Mouse (Mus musculus) bone marrow, adult 2 months (tissue): Measurements from ENCODE around the gene Slc26a6. TPM values are rescaled to one million over a fixed set of nuclear protein-coding genes. Genes with fewer than 3 reads are reported as not detected.
A peak's percentile ranks its signal among the peaks of the same experiment; 100 is the strongest.

Experiments used
- H3K27ac ChIP-seq: fragments of 200-500 bp; 2 replicates; pipeline ENCODE4 v1.5.1; 2012; ENCODE audit warnings: low read depth, mild to moderate bottlenecking, control low read depth, inconsistent platforms, low read length; ENCODE audit not compliant: control insufficient read depth, poor library complexity, insufficient read depth
- H3K4me1 ChIP-seq: fragments of 200-500 bp; 2 replicates; pipeline ENCODE4 v1.6.1; 2011; ENCODE audit warnings: low read length; ENCODE audit not compliant: control insufficient read depth, insufficient read depth
- H3K4me3 ChIP-seq: fragments of 200-500 bp; replicated peaks from 2 replicates; pipeline ENCODE3; 2011; ENCODE audit warnings: mild to moderate bottlenecking, low read depth, low read length, control low read depth; ENCODE audit not compliant: control insufficient read depth
- CTCF ChIP-seq: fragments of 200-500 bp; IDR thresholded peaks from 2 replicates; pipeline ENCODE4 v1.5.1; 2011; ENCODE audit warnings: low read length, control low read depth; ENCODE audit not compliant: control insufficient read depth, insufficient read depth
- POLR2A ChIP-seq: fragments of 200-500 bp; IDR thresholded peaks from 2 replicates; pipeline ENCODE4 v1.6.1; 2011; ENCODE audit warnings: low read depth, mild to moderate bottlenecking, control low read depth, low read length, borderline replicate concordance; ENCODE audit not compliant: control insufficient read depth
- WGBS: fragments of 180-500 bp; shearing (Covaris S2); methylation state at CpG from one replicate; pipeline ENCODE4 v1.1.7; 2018; 5-methylcytosine and 5-hydroxymethylcytosine counted together
- polyA plus RNA-seq: library from polyadenylated mRNA; stranded (reverse); fragments of >200 nt; gene quantifications from 2 replicates; pipeline ENCODE4 v1.2.4, GENCODE M21; 2011; ENCODE audit warnings: low replicate concordance; ENCODE audit not compliant: missing spikeins, insufficient read depth, insufficient read length

Slc26a6 gene
- polyA plus RNA-seq, 1 experiment, result 13.3 TPM

GRCm38 (mm10) chr9:108928424-108928823 lies 75.3 kb downstream of the Slc26a6 start:
- 75% methylated on average over 3 of the region's 3 CpGs for WGBS
- Histone ChIP-seq H3K27ac (no peak overlapping the region), H3K4me1 (peaks cover 2% of the 10 kb centered on the region; the same call in 1 of the 2 replicates), H3K4me3 (no peak overlapping the region)
- TF ChIP-seq CTCF (no peak), POLR2A (no peak)

- H3K27ac ChIP-seq, result no peak overlapping the region
- TF ChIP-seq CTCF (no peak), POLR2A (no peak)
- H3K4me1 ChIP-seq, result no peaks in the 10 kb centered on the region; the same call in 1 of the 2 replicates
- WGBS, result 5% methylated on average over 3 of the region's 3 CpGs
- H3K4me3 ChIP-seq, result no peak overlapping the region
These were observed 82.9 kb downstream of the Slc26a6 start for GRCm38 (mm10) chr9:108935991-108936390.

DNA sequence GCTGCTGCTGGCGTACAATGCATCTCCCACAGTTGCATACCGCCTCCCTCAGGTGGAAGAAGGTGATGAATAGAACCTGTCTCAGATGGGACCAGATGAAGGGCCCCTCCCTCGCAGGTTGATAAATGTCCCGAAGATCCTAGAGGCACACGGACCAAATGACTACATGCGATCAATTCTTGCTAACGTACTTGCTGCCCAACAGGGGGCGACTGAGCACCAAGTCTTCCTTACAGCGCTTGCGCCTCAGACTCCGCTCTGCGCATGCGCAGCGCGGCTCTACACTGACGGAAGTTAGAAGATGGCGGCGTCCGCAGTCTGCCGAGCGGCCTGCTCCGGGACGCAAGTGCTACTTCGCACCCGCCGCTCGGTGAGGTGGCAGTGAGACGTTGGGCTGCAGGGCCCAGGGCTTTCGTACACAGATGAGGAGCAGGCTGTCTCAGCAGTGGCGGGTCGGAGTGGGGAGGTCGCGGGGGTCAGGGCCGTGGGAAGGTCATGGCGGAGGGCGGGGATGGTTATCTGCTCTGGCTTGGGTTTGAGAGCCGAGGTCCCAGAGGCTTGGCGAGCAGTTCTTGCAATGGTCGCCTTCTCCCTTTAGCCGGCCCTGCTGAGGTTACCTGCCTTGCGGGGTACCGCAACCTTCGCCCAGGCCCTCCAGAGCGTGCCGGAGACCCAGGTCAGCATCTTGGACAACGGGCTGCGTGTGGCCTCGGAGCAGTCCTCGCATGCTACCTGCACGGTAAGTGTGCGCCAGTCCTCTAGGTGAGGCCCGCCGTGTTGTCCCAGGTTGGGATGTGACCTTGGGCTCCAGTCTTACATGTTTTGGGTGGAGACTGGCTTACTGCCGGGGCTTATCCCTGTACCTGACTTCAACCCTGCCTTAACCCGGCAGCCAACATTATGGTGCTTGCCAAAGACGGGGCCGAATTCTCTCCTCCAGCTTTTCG lies 83.6 kb downstream of the Slc26a6 start, which contains the start of gene Uqcrc1:
TSS of gene Uqcrc1 (plus strand) at position 216 of the 947 bp plus-strand sequence.
- Histone ChIP-seq H3K4me3 (peak within 1 kb of the TSS; percentile 92), H3K27ac (peak within 1 kb of the TSS; percentile 27; the same call in 1 of the 2 replicates), H3K4me1 (no peaks in the 10 kb centered on the region; the same call in 1 of the 2 replicates)
- TF ChIP-seq POLR2A, result peak; percentile 93; the same call in 1 of the 2 replicates
- peak; percentile 94 for TF ChIP-seq CTCF
- under 1% methylated on average over 58 of the region's 58 CpGs for WGBS

- no peaks in the 10 kb centered on the region for H3K4me1 ChIP-seq
- 90% methylated on average over 9 of the region's 9 CpGs for WGBS
- no peak overlapping the region for H3K4me3 ChIP-seq
- no peak overlapping the region for H3K27ac ChIP-seq
- TF ChIP-seq POLR2A, result no peak
- TF ChIP-seq CTCF, result no peak
These were observed 92.0 kb downstream of the Slc26a6 start for GRCm38 (mm10) chr9:108945111-108945510.

DNA sequence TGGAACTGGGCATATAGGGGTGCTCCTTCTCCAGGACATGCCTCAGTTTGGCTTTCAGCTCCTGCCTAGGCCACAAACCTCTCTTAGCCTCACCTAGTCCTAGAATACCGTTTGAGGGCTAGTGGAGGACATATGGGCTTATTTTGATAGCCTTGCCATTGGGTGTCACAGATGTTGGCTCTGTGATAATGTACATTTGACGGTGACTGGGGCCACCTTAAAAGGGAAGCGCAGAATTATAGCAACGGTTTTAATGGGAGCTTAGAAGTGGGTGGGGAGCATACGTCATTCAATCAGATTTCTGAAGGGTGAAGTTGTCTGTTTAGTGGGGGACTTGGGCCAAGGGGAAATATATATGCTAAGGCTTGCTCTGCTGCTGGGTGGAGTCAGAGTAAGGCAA lies 92.5 kb downstream of the Slc26a6 start:
- H3K4me1 ChIP-seq, result no peaks in the 10 kb centered on the region
- TF ChIP-seq POLR2A (no peak), CTCF (no peak)
- no peak overlapping the region for H3K27ac ChIP-seq
- H3K4me3 ChIP-seq, result no peak overlapping the region
- WGBS, result 70% methylated on average over 5 of the region's 5 CpGs

DNA sequence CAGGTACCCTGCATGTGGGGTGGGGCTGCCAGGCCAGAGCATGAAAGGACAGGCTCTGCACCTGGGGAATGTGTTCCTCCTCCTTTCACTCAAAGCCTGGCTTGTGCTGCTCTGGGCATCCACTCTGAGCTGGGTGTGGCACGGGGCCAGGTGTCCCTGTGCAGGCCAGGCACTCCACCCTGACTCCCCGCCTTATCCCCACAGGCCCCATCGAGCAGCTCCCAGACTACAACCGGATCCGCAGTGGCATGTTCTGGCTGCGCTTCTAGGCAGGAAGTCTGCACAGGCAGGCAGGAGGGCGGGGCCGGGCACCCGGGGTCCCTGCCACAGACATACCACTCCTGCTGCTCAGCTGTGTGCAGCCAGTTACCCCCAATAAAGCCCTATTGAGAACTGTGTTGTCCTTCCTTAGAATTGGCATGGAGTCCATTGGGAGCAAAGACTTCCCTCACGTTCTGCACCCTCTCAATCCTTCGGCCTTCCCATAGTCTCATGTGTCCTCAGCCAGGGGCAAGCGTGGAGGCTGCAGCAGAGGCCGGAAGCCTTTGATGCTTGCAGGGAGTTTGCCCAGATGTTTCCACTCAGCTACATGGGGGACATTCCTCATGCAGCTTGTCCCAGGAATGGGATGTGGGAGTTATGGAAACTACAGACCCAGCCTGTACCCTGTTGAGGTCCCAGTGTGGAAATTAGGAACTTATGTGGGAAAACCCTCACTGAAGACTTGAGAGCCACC lies 96.3 kb downstream of the Slc26a6 start:
- H3K27ac ChIP-seq, result no peak overlapping the region
- H3K4me3 ChIP-seq, result no peak overlapping the region
- H3K4me1 ChIP-seq, result no peaks in the 10 kb centered on the region
- TF ChIP-seq POLR2A (no peak), CTCF (no peak)
- WGBS, result 86% methylated on average over 13 of the region's 13 CpGs

DNA sequence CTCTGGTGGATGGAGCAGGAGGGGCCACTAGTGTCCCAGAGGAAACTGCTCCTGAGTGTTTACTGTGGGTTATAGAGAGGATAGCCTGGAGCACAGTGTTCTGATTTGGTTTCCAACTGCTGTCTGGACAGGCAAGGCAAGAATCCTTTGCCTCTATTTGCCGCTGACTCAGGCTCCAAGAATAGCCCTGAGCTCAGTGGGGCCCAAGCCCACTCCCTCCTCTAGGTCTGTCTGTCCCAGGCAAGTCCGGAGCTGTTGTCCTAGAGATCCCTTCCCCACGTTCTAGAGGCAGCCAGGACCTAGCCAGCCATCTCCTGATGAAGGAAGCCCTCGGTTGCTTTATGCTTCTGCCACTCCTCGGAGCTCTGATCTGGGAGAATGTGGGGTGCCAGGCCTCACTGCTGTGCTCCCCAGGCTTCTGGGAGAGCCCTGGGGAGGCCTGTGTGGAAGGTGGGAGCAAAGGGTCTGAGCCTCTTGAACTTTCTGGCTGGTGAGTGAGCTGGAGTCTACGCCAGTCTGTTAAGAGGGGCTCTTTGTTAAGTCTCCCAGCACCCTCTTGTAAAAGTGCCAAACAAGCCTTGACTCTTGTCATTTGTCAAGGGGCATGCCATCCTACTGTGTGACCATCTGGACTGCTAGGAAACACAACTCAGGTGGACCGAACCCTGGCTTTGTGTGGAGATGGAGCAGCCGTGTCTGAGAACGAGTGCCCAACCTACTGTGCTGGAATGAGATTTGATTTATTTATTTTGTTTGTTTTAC lies 97.1 kb downstream of the Slc26a6 start:
- H3K4me3 ChIP-seq, result no peak overlapping the region
- no peak overlapping the region for H3K27ac ChIP-seq
- WGBS, result 87% methylated on average over 9 of the region's 9 CpGs
- TF ChIP-seq POLR2A (no peak), CTCF (no peak)
- H3K4me1 ChIP-seq, result no peaks in the 10 kb centered on the region

DNA sequence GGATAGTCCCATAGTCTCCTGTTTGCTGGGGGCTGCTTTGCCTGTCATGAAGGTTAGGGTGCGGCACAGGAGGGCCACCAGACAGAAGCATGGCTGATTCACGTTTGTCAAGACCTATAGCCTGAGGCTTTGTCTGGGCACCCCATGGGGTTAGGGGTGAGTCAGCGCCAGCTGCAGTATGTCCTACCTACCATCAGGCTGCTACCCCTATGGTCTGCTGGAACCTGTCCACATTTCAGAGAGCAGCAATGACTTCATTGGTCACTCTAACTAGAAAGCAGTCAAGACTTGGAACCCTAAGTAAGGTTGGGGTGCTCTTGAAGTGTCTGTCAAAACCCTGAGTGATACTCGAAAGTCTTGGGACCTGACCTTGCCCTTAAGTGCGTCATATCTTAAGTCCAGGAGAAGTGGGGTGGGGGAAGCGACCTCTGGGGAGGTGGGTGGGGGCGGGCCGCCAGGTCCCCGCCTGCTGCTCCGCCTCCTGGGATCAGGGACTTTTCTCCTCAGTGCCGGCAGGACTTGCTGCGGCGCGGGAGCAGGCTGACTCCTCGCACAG lies 100.1 kb downstream of the Slc26a6 start, which contains the start of gene Col7a1:
TSS of gene Col7a1 (plus strand) at position 506 of the 556 bp plus-strand sequence.
- WGBS, result 21% methylated on average over 15 of the region's 15 CpGs
- H3K4me3 ChIP-seq, result no peak within 1 kb of the TSS
- no peak within 1 kb of the TSS for H3K27ac ChIP-seq
- no peaks in the 10 kb centered on the region for H3K4me1 ChIP-seq
- TF ChIP-seq CTCF (no peak), POLR2A (no peak)
